Mouse (Mus musculus) left cerebral cortex, postnatal 14 days (tissue): Measurements from ENCODE around the gene Klri1. TPM values are rescaled to one million over a fixed set of nuclear protein-coding genes. Genes with fewer than 3 reads are reported as not detected.
"Not testable (repeated sequence)": the region's sequence is repeated elsewhere in the genome, so short reads cannot be mapped to it uniquely, and the experiment has no call there.

Experiments used
- DNase-seq, 2 experiments: peaks; one replicate each; pipeline ENCODE4 v3.0.0; 2021 to 2022; ENCODE audit warnings: low spot score in 2 of 2, mixed read lengths in 1 of 2
- intact Hi-C: fragments of 180-260 bp; cut with DNase I; formaldehyde crosslinking; loops from one replicate; pipeline ENCODE4 v1.15.1; 2025
- long read RNA-seq, 2 experiments: library from polyadenylated mRNA; stranded (forward); transcript quantifications; one replicate each; pipeline ENCODE4 v2.0.0; 2021
- microRNA-seq, 2 experiments: library from miRNA; unstranded; fragments of <30 nt; microRNA quantifications; one replicate each; pipeline ENCODE4 v1.2.0; 2022
- total RNA-seq, 2 experiments: library from RNA; stranded (reverse); gene quantifications; 2 replicates each; pipeline ENCODE4 v1.2.3; 2021

Gene Klri1
- total RNA-seq, result not detected
- long read RNA-seq, experiment 1, result 0 reads
- long read RNA-seq, experiment 2, result 0 reads

DNA sequence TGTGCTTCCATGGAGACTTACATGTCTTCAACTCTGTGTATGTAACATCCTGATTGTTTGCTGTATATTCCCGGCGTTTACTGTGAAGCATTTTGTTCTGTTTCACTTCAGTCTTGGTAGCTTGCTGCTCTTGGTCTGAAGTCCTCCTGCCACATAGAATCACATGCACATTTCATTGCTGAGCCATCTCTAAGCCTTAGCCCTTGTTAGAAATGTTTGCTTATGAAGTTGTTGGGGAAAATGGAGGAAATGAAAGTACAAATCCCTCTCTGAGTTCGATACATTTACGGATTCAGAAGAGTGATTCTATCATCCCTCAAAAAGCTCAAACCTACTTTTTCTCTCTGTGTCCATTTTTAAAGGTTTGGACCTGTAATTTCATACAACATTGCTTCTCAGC lies at the start of gene Klri1:
TSS of gene Klri1 (minus strand) at position 101 of the 400 bp plus-strand sequence.
- no peak for DNase-seq
- intact Hi-C loops, result no loop called here

DNA sequence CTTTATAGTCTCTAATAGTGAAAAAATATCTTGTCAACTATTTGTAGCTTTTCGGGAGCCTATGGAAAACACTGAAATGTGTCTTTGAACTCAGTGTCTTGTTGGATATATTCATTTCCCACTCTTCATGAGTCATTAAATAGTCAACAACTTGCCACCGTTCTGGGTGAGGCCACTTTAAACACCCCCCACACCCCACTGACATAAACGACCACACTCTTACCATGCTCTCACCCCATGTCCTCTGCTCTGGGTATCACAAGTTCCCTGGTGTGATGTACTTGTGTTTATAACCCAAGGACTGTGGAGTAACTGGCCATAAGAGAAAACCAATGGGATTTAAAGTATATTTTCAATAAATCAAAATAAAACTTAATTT lies 30.7 kb upstream of the Klri1 start:
- intact Hi-C loops, result no loop called here
- DNase-seq, result no peak

DNA sequence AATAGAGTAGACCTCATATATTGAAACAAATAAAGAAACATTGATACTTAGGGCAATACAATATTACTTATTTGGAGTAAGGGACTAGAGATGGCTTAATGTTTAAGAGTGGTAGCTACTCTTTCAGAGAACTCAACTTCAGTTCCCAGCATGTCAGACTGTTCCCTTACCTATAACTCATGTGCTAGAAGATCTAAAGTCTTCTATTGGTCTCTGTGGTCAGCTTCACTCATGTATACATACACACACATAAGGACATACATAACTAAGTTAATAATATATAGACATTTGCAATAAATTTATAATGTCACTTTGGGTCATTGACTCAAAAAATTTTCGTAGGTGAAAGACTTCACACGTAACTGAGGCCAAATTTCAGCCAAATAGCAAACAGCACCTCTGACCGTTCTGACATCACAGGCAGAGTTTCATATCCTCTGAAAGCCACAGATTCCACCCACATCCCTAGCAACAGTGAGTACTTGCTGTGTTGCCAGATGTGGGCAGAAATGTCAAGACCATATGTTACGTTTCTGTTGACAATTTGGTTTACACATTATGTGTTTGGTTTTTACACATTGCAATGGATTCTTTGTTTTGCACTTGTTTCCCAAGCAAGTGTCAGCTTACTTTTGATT lies 30.2 kb upstream of the Klri1 start:
- intact Hi-C loops, result no loop called here
- DNase-seq, result peak in 1 of 2 experiments; percentile 0

- intact Hi-C loops, result no loop called here
- DNase-seq, result no peak
Observed at GRCm38 (mm10) chr6:129746151-129746550, 29.2 kb upstream of the Klri1 start.

DNA sequence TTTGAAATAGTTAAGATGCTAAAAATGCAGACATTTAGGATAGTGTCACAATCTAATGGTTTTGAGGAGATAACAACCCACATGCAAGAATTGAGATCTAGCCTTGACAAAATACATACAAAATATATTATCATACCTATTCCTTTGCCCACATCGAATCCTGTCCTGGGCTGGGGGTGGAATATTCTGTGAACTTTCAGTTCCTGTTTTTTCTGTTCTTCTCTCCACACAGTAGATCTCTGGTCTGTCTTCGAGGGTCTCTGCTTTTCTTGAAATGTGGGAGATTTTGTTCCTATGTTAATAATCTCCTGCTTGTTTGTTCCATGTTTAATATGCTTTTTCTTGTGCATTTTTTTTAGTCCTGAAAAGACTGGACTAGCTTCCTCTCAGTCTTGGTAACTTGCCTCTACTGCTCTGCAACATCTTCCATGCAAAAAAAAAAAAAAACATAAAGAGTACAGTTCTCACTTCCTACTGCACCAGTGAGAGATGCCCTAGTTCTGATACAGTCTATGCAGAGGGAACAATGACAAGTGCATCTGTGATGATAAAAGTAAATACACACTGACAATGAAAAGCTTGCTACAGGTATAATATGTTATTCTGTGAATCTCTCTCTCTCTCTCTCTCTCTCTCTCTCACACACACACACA lies 23.3 kb upstream of the Klri1 start, which contains the start of gene Klri2:
TSS of gene Klri2 (minus strand) at position 416 of the 653 bp plus-strand sequence.
- no peak for DNase-seq
- intact Hi-C loops, result no loop called here

GRCm38 (mm10) chr6:129736414-129736813 lies 19.5 kb upstream of the Klri1 start:
- no peak for DNase-seq
- intact Hi-C loops, result no loop called here

DNA sequence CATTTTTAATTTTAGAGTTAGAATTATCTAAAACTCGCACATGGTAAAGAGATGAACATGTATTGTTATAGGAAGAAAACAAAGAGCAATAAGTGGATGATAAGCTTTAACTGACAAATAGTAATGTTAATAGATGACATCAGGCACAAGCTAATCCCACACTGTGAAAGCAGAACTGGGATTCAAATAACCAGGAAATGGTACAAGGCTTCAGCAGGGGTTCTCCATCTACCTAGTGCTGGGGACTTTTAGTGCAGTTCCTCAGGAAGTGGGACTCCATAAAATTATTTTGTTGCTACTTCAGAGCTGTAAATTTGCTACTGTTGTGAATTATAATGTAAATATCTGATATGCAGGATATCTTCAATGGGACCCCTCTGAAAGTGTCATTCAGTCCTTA lies 10.3 kb upstream of the Klri1 start:
- no peak for DNase-seq
- intact Hi-C loops, result no loop called here

GRCm38 (mm10) chr6:129721390-129721789 lies 4.5 kb upstream of the Klri1 start:
- DNase-seq, result no peak
- intact Hi-C loops, result no loop called here

DNA sequence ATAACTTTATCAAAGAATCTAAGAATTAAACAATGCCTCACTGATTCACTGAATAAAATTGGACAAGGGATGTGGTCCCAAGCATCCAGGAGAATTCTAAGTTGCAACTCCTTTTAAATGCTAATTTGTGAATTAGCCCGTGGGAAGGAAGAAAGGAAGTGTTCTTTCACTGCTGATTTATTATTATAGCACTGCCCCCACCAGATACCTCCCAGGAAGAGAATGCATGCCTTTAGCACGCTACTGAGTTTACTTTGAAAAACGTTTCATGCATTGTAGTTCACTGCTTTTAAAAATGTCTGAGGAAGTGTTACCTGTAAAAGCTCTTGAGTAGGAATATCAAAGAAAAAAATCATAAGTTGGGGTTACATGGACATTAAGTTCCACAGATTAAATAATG lies 3.6 kb upstream of the Klri1 start:
- intact Hi-C loops, result no loop called here
- no peak for DNase-seq

DNA sequence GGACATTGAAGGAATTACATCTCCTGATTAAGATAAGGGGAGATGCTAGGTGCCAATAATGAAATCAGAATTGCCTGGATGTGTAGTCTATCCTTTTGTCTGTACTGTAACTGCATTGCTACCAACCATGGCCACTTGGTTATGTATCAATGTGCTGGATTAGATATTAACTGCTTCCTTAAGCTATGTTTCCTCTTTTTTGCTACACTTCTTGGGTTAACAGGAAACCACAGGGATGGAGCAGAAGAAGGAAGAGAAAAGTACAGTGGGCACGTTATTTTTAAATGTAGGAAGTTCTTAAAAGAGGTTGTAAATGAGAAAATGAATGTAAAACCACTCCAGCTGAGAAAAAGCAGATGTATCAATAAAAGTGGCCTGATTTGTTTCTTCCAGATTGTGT lies 3.4 kb downstream of the Klri1 start:
- intact Hi-C loops, result no loop called here
- DNase-seq, result no peak

DNA sequence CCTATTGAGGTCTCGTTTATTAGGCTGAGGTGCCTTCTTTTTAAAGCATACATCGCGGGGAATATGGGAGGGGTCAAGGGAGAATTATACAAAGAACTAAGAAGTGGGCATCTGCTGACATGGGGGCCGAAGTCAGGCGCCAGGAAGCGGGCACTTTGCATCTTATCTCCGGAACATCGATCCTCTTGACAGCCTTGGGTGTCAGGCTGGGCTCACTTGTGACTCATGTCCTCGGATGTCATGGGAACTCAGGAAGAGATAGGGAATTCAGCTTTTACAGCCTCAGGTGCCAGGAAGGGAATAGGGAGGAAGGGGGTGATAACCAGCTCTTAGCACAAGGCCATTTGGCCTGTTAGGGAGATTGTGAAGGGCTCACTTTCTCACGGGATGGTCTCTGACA lies 25.5 kb downstream of the Klri1 start:
- intact Hi-C loops, DNase-seq: not testable (repeated sequence)

- intact Hi-C loops, result no loop called here
- peak in 1 of 2 experiments; percentile 1 for DNase-seq
Observed at GRCm38 (mm10) chr6:129680379-129680778, 36.6 kb downstream of the Klri1 start.

DNA sequence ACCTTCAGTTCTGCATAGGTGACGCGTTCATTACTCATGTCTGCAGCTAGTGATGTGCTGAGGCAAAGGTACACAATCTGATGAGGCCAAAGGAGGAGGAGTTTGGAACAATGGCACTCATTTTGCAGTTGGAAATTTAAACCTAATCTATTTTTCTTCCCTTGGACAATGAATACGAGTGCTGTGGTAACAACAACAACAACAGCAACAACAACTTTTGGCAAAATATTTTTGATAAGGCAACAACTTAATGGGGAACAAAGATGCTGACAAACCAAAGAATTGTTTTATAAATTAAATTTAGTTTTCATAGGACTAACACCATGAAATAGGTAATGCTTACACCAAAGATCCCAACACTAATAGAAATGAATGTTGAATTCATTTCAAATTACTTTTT lies 38.1 kb downstream of the Klri1 start, which contains the start of gene Klrc1:
TSS of gene Klrc1 (minus strand) at position 101 of the 400 bp plus-strand sequence.
- DNase-seq, result no peak
- intact Hi-C loops, result no loop called here

- DNase-seq, intact Hi-C loops: not testable (repeated sequence)
Observed at GRCm38 (mm10) chr6:129661301-129661700, 55.6 kb downstream of the Klri1 start.

DNA sequence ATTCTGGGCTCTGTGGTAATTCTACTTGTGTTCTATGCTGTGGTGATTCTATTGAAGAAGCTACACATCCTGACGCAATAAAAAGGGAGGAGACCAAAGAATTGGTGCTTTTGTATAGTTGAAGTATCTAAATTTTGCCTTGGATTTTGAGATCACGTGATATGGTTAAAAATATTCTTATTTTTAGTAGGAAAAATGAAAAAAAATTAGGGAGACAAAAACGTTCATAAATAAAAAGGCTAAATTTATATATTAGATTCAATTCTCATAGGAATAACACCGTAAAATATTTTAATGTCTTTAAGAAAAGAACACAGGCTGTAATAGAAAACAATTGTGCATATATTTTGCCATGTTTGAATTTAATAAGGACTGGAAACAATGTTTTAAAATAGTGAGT lies 56.3 kb downstream of the Klri1 start, which contains the start of gene Klrc2:
TSS of gene Klrc2 (minus strand) at position 101 of the 400 bp plus-strand sequence.
- DNase-seq, intact Hi-C loops: not testable (repeated sequence)

Small RNA genes within 50 kb of the gene (microRNA-seq; reads per million reads assigned to microRNA genes)
- gene Mir680-1, result 0 reads per million in 2 experiments

Other genes with a start within 250 kb of the Klri1 start
- gene Olr1, start 210.0 kb downstream of the Klri1 start, total RNA-seq, result not detected
- not detected for gene Tmem52b, start 204.6 kb downstream of the Klri1 start, total RNA-seq
- gene Gabarapl1, start 184.0 kb downstream of the Klri1 start, total RNA-seq, result 100 to 1,000 TPM; 576 to 580 TPM
- not detected for gene Klre1, start 139.2 kb downstream of the Klri1 start, total RNA-seq
- under 1 TPM in 1 of 2 experiments, not detected in 1; 0.49 TPM for gene Klrd1, start 125.3 kb downstream of the Klri1 start, total RNA-seq
- gene Klrk1, start 93.3 kb downstream of the Klri1 start, total RNA-seq, result not detected
- not detected for gene Klrc3, start 73.8 kb downstream of the Klri1 start, total RNA-seq
- gene Klrc2, start 56.4 kb downstream of the Klri1 start, total RNA-seq, result not detected
- not detected for gene Klrc1, start 38.2 kb downstream of the Klri1 start, total RNA-seq
- under 1 TPM in 1 of 2 experiments, not detected in 1; 0.19 TPM for gene Klri2, start 23.4 kb upstream of the Klri1 start, total RNA-seq
- gene Gm156, start 67.1 kb upstream of the Klri1 start, total RNA-seq, result not detected
- not detected for gene Gm17631, start 145.5 kb upstream of the Klri1 start, total RNA-seq
- not detected for gene Klra17, start 159.5 kb upstream of the Klri1 start, total RNA-seq
- gene Klra5, start 200.5 kb upstream of the Klri1 start, total RNA-seq, result not detected